Mouse (Mus musculus) liver, adult 2 months (tissue): ENCODE measurements around the gene Dirc2. TPM values are rescaled to one million over a fixed set of nuclear protein-coding genes. Genes with fewer than 3 reads are reported as not detected.

Source experiments
- DNase-seq: peaks from one replicate; pipeline ENCODE4 v3.0.0-alpha.2; 2011; ENCODE audit warnings: low read depth, low spot score; ENCODE audit errors: extremely low read depth
- H3K27ac ChIP-seq: fragments of 200-500 bp; replicated peaks from 2 replicates; pipeline ENCODE4 v1.5.1; 2012; ENCODE audit warnings: low read depth, mild to moderate bottlenecking, control low read depth, inconsistent platforms, low read length; ENCODE audit not compliant: insufficient read depth
- H3K27me3 ChIP-seq: fragments of 200-500 bp; 2 replicates; pipeline ENCODE4 v1.6.1; 2012; ENCODE audit warnings: mild to moderate bottlenecking, moderate library complexity, low read length, inconsistent platforms; ENCODE audit not compliant: control insufficient read depth, insufficient read depth
- H3K36me3 ChIP-seq: fragments of 200-500 bp; 2 replicates; pipeline ENCODE4 v1.6.1; 2012; ENCODE audit warnings: low read length, inconsistent platforms; ENCODE audit not compliant: control insufficient read depth, insufficient read depth
- H3K4me1 ChIP-seq: fragments of 200-500 bp; 2 replicates; pipeline ENCODE4 v1.6.1; 2011; ENCODE audit warnings: low read length; ENCODE audit not compliant: control insufficient read depth, insufficient read depth
- H3K4me3 ChIP-seq: fragments of 200-500 bp; 2 replicates; pipeline ENCODE4 v1.5.1; 2011; ENCODE audit warnings: low read depth, mild to moderate bottlenecking, control low read depth, low read length, moderate library complexity; ENCODE audit not compliant: insufficient read depth
- H3K79me2 ChIP-seq: fragments of 200-500 bp; 2 replicates; pipeline ENCODE4 v1.6.1; 2012; ENCODE audit warnings: inconsistent platforms, mild to moderate bottlenecking, low read length, moderate library complexity; ENCODE audit not compliant: control insufficient read depth, insufficient read depth
- H3K9ac ChIP-seq: fragments of 200-500 bp; 2 replicates; pipeline ENCODE4 v1.6.1; 2012; ENCODE audit warnings: low read depth, mild to moderate bottlenecking, control low read depth, inconsistent platforms, low read length
- CTCF ChIP-seq: fragments of 200-500 bp; IDR thresholded peaks from 2 replicates; pipeline ENCODE4 v1.5.1; 2011; ENCODE audit warnings: low read depth, low read length, control low read depth
- POLR2A ChIP-seq: fragments of 200-500 bp; IDR thresholded peaks from 2 replicates; pipeline ENCODE4 v1.6.1; 2011; ENCODE audit warnings: low read length, control low read depth; ENCODE audit not compliant: insufficient read depth; ENCODE audit errors: extremely low read depth
- WGBS: fragments of 180-500 bp; shearing (Covaris S2); methylation state at CpG from one replicate; pipeline ENCODE4 v1.1.7; 2018; 5-methylcytosine and 5-hydroxymethylcytosine counted together
- polyA plus RNA-seq: library from polyadenylated mRNA; depleted of rRNA; stranded (reverse); fragments of >200 nt; gene quantifications from 2 replicates; pipeline ENCODE4 v1.2.3, GENCODE M21; 2012
- total RNA-seq: library from RNA; depleted of rRNA; stranded (reverse); fragments of >200 nt; gene quantifications from 2 replicates; pipeline ENCODE4 v1.2.3, GENCODE M21; 2014

Dirc2 gene
- total and polyA plus RNA-seq, 2 experiments = 13.8 to 26.1 TPM

GRCm38 (mm10) chr16:35703763-35704679, 65.1 kb downstream of the Dirc2 start:
- WGBS = 90% methylated on average over 16 of the region's 16 CpGs
- no peak overlapping the region for H3K4me3 ChIP-seq
- H3K79me2 ChIP-seq = no peaks in the 10 kb centered on the region
- DNase-seq = no peak
- H3K9ac ChIP-seq = no peak overlapping the region
- H3K36me3 ChIP-seq = peaks cover 17% of the 10 kb centered on the region; the same call in 1 of the 2 replicates
- TF ChIP-seq CTCF (no peak), POLR2A (no peak)
- no peaks in the 10 kb centered on the region for H3K27me3 ChIP-seq
- H3K4me1 ChIP-seq = no peaks in the 10 kb centered on the region
- H3K27ac ChIP-seq = no peak overlapping the region

DNA sequence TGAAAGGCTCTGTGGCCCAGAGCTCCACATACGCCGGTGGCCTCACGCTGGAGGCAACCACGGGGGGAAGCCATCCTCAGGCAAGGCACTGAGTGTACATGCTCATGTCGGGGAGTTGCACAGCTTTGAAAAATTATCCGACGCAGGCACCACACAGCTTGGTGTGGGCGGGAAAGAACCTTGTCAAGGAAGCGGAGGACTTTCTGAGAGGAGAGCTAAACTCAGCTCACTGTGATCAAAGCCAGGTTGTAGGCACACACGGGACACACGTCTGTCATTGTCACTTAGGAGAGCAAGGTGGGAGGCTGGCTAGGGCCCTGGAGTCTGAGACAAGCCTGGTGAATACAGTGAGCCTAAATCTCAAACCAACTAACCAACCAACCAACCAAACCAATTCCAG, 67.3 kb downstream of the Dirc2 start:
- Histone ChIP-seq H3K27me3 (no peaks in the 10 kb centered on the region), H3K4me3 (no peak overlapping the region), H3K9ac (no peak overlapping the region), H3K36me3 (peaks cover 25% of the 10 kb centered on the region; the same call in 1 of the 2 replicates), H3K4me1 (no peaks in the 10 kb centered on the region), H3K79me2 (no peaks in the 10 kb centered on the region), H3K27ac (no peak overlapping the region)
- WGBS = 93% methylated on average over 11 of the region's 11 CpGs
- TF ChIP-seq POLR2A = no peak
- no peak for TF ChIP-seq CTCF
- DNase-seq = no peak

DNA sequence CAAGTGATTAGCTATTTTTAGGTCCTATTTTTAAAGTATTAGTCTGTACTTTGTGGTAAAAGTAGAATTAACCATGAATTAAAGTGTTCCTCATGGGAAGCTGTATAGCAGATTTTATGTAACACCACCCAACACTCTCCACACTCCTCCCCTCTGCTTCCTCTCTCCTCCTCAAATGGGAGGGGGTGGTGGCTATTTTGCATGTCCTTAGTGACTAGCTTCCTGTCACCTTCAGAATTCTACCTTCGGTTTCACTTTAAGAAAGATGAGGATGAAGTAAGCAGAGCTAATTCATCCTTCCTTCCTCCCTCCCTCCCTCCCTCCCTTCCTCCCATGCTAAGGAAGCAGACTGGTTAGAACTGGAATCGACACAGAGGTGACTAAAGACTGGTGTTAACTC, 73.1 kb downstream of the Dirc2 start:
- H3K9ac ChIP-seq = no peak overlapping the region
- TF ChIP-seq CTCF (no peak), POLR2A (no peak)
- WGBS = 81% methylated on average over 2 of the region's 2 CpGs
- no peak for DNase-seq
- no peak overlapping the region for H3K4me3 ChIP-seq
- no peaks in the 10 kb centered on the region for H3K27me3 ChIP-seq
- H3K27ac ChIP-seq = no peak overlapping the region
- H3K36me3 ChIP-seq = peaks cover 21% of the 10 kb centered on the region
- no peaks in the 10 kb centered on the region for H3K79me2 ChIP-seq
- no peaks in the 10 kb centered on the region for H3K4me1 ChIP-seq

- 90% methylated on average over 13 of the region's 13 CpGs for WGBS
- no peaks in the 10 kb centered on the region for H3K4me1 ChIP-seq
- no peaks in the 10 kb centered on the region for H3K27me3 ChIP-seq
- H3K27ac ChIP-seq = no peak overlapping the region
- peaks cover 21% of the 10 kb centered on the region for H3K36me3 ChIP-seq
- no peak for DNase-seq
- H3K4me3 ChIP-seq = no peak overlapping the region
- no peak overlapping the region for H3K9ac ChIP-seq
- H3K79me2 ChIP-seq = no peaks in the 10 kb centered on the region
- TF ChIP-seq POLR2A (no peak), CTCF (no peak)
These were observed 74.8 kb downstream of the Dirc2 start for GRCm38 (mm10) chr16:35694250-35694846.

- Histone ChIP-seq H3K9ac (no peak overlapping the region), H3K4me3 (no peak overlapping the region), H3K79me2 (no peaks in the 10 kb centered on the region), H3K27ac (no peak overlapping the region), H3K27me3 (no peaks in the 10 kb centered on the region), H3K4me1 (no peaks in the 10 kb centered on the region), H3K36me3 (peaks cover 10% of the 10 kb centered on the region)
- 77% methylated on average over 7 of the region's 7 CpGs for WGBS
- TF ChIP-seq POLR2A (no peak), CTCF (no peak)
- peak; percentile 49 for DNase-seq
These were observed 77.5 kb downstream of the Dirc2 start for GRCm38 (mm10) chr16:35691606-35692005.

DNA sequence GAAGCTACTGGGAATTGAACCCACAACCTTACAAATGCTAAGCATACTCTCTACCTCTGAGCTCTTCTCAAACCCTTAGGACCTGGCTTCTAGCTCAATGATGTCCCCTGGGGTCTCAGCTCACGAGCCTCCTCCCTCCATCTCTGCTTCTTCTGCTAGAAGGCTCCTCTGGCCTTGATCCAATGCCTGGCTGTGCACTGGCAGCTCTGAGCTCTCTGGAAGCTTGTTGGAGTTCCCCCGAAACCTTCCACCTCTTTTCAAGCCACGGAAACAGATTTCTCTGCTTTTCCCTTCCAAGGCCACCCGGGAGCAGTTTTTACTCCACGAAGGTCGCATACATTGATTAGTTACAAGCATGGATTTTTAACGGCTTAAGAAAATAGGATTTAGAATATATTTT, 82.7 kb downstream of the Dirc2 start:
- WGBS = 80% methylated on average over 7 of the region's 7 CpGs
- Histone ChIP-seq H3K4me1 (no peaks in the 10 kb centered on the region), H3K4me3 (no peak overlapping the region), H3K79me2 (no peaks in the 10 kb centered on the region), H3K27me3 (no peaks in the 10 kb centered on the region), H3K9ac (no peak overlapping the region), H3K36me3 (no peaks in the 10 kb centered on the region), H3K27ac (no peak overlapping the region)
- TF ChIP-seq CTCF (no peak), POLR2A (no peak)
- no peak for DNase-seq
